Mouse (Mus musculus) c-Kit-positive CD71-negative TER-119-negative erythroid progenitor cells, embryonic 14.5 days (primary cell): ENCODE measurements around the gene Il1b.

Experiments
- DNase-seq: peaks from one replicate; pipeline ENCODE4 v3.0.0-alpha.2; 2013; ENCODE audit warnings: low read depth

Gene Il1b

DNA sequence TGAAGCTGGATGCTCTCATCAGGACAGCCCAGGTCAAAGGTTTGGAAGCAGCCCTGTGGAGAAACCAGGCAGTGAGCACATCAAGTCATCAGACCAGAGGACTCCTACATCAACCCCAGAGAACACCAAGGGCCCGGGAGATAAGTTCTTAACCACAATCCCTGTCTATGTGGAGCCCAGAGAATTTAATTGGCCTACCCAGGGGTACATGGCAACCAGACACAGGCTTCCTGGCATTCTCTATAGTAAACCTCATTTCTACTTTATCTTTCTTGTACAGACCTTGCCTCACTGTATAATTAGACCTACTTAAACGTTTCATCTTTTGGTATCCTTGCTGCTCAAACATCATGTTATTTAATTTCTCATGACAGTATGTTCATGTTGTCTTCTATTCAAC lies 2.8 kb downstream of the Il1b start:
- DNase-seq, result no peak

- DNase-seq, result no peak
Measured at GRCm38 (mm10) chr2:129367246-129367645, 3.7 kb downstream of the Il1b start.

- no peak for DNase-seq
Measured at GRCm38 (mm10) chr2:129360975-129361560, 9.9 kb downstream of the Il1b start.

DNA sequence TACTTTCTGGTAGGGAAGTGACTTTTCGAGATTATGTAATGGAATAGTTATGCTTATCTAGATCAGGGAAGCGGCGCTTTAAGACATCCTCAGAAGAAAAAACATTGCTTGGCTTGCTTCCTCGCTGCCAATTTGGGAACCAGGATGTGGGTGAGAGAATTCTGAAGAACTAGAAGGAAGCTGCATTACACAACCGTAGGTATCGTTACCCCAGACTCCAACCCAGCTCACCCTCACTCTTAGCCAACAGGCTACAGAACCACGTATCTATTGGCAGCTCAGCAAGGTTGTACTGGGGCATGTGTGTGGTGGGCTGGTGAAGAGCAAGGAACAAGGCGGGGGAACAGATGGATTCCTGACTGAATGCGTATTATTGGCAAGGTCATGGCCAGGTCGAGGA lies 10.7 kb downstream of the Il1b start:
- no peak for DNase-seq

DNA sequence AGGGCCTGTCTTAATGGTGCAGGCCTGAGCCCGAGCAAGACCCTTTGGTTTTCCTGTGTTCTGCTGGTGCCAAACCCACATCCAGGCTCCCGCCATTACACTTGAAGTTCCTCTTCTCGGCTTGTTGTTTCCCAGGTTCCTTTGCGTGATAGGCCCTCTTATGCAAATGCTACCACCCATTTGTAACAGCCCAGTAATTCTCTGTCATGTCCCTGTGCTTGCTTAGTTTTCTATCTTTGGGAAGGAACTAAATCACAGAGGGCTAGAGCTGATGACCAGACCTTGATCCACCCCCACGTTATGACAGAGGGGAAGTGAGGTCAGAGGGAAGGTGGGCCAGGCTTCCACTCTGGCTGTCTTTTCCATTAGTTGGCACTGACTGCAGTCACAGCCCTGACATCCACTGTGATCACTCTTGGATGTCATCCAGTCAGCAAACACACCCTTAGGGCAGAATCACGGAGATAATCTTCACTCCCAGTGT lies 32.8 kb downstream of the Il1b start:
- DNase-seq, result no peak

DNA sequence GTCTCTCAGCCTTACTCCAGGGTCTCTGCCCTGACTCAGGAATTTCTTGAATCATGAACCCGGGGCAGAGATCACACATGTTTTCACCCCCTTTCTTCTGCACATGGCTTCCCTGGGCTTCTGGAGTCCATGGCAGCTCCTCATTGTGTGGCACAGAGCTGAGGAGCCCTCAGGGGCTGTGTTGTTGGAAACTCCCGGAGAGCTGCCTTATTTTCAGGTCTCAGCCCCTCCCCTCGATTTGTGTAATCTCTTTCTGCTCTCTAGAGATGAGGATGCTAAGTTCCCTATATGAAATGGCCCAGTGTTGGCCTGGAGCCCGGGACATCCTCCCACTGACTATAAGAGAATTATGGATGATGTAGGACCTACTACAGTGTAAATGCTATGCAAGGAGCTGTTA lies 37.5 kb downstream of the Il1b start:
- DNase-seq, result no peak

- no peak for DNase-seq
Measured at GRCm38 (mm10) chr2:129330540-129330939, 40.4 kb downstream of the Il1b start.

DNA sequence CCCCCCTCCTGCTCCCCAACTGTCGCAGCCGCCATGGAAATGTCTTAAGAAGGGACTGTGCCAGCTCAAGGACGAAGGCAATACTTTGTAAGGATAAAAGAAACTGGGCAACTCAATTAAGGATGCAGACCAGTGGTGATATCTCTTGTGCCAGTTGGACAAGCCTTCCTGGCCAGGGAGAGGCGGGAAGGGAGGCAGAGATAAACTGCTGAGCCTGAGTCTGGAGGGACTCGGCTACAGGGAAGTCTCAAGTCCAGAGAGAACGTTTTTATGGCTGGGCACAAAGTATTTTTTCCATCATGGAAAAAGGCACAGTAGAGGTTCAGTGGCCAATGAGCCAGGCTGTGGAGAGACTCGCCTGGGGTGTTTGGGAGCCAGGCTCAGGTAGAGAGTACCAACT lies 40.9 kb downstream of the Il1b start:
- DNase-seq, result no peak

DNA sequence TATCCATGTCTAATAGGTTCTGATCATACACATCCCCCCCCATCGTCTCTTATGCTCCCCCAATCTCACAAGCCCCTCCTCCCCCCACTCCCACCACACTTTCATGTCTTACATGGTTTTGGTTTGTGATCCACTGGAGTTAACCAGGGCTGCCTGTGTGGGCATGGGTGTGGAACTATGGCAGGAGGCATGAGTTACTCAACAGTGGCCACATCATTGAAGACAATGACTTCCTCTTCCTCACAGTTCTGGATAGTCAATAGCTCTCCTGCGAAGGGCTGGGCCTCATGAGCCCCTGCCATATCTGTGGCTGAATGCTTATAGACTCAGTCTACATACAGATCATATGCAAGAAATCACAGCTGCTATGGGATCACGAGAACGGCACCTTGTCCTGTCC lies 42.7 kb downstream of the Il1b start:
- no peak for DNase-seq

DNA sequence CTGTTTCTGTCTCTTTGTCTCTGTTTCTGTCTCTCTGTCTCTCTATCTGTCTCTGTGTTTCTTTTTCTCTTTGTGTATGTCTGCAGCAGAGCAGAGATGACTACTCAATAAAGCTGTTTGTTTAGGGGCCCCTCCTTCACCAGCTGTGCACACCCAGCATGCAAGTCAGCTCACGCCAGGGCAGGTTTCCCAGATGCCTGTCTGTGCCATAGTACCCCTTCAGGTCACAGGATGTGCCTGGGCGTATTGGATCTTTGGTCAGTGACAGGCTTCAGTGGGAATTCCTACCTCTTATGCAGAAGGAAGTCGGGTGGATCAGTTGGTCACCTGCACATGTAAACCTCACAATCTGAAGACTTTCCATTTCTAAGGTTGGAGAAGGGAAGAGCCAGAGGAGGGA lies 46.7 kb downstream of the Il1b start:
- no peak for DNase-seq

GRCm38 (mm10) chr2:129322117-129322635 lies 48.8 kb downstream of the Il1b start:
- DNase-seq, result no peak

GRCm38 (mm10) chr2:129320033-129320605 lies 50.8 kb downstream of the Il1b start:
- no peak for DNase-seq

- no peak for DNase-seq
Measured at GRCm38 (mm10) chr2:129315831-129316230, 55.1 kb downstream of the Il1b start.

GRCm38 (mm10) chr2:129314880-129315279 lies 56.1 kb downstream of the Il1b start:
- no peak for DNase-seq
